Mouse (Mus musculus): ENCODE results near the gene Slc9a2.
"Not testable (repeated sequence)": the region's sequence is repeated elsewhere in the genome, so short reads cannot be mapped to it uniquely, and the experiment has no call there.

Slc9a2 gene

GRCm38 (mm10) chr1:40680067-40680867, at the start of gene Slc9a2:
Gene Slc9a2, plus strand, starts transcription at chr1:40680574.
- DNase-seq, result no peak

DNA sequence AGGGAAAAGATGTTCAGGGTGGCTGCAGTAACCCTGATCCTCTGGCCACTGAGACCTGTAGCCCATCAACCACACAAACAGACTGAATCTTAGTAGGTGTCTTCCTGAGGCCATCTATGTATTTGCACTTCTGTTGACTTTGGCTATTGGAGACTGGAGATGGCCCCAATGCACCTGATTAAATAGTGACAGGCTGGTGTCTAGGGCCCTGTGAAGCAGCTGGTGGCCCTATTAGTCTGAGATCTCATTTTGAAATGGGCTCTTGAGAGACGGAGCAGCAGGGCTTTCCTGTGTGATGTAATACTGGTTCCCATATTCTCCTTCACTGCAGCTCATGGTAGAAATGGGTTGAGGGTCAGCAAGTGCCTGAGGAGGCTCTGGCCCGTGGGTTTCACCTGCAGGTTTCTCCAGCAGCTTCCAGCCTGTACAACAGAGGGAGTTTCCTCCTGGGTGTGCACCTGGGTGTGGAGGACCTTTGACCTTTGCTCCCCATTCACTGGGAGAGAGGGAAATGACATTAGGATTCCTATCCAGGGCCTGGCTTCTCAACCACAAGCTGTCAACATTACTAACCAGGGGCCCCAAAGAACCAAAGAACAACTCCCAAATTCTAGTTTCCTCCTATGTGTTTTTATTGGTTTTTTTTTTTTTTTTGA, 47.8 kb upstream of the Slc9a2 start:
- no peak for DNase-seq

DNA sequence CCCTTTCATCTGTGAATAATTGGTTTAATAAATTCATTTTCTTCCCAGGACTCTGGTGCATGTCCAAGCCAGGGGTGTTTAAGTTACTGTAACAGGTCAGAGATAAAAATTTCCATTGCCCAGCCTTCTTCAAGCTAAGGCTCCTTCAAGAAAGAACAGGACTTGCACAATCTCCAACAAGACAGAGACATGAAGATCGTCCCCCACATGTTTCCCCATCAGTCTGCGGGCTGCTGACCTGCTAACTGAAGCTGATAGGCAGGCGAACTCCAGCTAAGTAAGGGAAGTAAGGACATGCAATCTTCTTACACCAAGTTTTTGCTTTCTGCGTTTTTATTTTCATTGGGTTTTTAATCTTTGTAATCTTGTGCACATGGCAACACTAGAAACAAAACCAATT, 45.8 kb upstream of the Slc9a2 start:
- DNase-seq, result no peak

DNA sequence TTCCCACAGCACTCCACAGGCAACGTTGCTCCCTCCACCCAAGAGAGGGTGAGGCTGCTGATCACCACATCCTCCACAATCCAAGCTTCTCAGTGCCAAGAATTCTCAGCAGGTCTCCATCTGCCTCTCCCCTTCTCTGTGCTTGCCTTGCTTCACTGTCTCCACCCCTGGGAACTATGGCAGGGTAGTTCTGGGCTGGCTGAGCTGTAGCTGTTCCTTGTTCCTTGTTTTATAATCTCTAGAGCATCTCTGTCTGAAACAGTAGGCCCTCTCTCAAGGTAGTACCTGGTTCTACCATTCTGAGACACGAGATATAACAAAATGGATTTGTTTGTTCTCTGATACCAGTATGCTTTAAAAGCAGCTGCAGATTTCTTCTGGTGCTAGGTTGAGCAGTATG, 32.1 kb upstream of the Slc9a2 start:
- no peak for DNase-seq

GRCm38 (mm10) chr1:40650803-40651497, 29.4 kb upstream of the Slc9a2 start:
- DNase-seq, result no peak

GRCm38 (mm10) chr1:40657035-40657434, 23.3 kb upstream of the Slc9a2 start:
- no peak for DNase-seq

DNA sequence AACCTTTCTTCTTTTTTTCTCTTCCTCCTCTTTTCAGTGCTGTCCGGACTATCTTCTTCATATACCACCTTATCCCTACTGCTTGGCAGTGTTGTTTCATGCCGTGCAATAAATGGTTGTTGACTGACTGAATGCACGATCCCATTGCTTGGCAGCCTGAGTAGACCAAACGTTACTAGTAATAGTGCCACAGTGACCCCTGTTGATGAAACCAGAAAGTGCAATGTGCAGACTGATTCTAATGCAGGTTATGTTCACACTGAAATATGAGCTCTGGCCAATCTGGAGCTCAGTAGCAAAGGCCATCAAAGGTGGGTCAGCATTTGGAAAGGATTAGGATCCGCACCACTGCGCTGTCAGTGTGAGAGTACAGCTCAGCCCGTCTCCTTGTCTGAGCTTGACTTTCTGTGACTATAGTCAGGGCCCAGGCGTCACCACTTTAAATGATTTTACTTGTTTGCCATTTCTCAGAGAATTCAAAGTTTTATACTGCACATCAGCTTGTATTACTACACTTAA, 22.3 kb upstream of the Slc9a2 start:
- DNase-seq, result peak; percentile 72

GRCm38 (mm10) chr1:40659017-40659416, 21.4 kb upstream of the Slc9a2 start:
- DNase-seq, result no peak

- no peak for DNase-seq
Observed at GRCm38 (mm10) chr1:40659496-40659895, 20.9 kb upstream of the Slc9a2 start.

GRCm38 (mm10) chr1:40660838-40661237, 19.5 kb upstream of the Slc9a2 start:
- DNase-seq, result no peak

DNA sequence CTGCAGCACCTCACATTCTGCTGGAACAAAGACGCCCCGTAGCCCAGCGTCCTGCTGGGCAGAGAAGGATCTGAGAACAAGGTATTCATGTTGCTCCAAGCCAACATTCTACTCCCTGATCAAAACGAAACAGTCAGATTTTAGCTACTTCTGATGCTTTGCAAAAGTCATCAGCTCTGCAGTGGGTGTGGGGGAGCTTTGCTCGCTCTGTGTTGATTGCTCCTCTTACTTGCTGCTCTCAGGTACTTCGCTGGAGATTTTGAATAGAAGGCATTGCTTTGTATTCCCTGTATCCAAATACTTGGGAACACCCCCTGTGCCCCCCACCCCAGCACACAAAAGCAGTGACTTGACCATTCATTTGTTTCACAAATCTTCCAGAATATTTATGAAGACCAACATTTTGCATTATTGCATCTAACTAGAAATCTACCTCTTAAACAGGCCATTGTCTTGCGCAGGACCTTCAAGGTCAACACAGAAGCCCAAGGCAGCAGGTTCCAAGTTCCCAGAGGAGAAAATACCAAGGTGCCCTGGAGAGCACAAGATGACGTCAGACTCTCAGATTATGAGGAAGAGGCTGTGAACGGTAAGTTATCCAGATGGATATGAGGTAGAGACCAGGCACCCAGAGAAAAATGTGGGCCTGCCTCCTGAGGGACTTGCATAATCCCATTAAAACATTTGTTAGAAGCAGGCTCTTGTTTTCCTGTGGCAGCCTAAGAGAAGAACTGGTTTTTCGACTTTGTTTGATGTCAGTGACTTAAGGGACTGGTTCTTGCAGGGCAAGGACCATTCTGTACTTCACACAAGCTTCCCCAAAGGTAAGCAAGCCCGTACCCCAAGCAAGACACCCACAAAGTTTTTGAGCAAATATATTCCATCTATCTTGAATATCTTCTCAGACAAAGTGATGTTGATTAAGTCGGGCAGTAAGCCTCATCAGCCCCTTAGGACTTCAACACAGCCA, 14.7 kb upstream of the Slc9a2 start:
- DNase-seq, result no peak

DNA sequence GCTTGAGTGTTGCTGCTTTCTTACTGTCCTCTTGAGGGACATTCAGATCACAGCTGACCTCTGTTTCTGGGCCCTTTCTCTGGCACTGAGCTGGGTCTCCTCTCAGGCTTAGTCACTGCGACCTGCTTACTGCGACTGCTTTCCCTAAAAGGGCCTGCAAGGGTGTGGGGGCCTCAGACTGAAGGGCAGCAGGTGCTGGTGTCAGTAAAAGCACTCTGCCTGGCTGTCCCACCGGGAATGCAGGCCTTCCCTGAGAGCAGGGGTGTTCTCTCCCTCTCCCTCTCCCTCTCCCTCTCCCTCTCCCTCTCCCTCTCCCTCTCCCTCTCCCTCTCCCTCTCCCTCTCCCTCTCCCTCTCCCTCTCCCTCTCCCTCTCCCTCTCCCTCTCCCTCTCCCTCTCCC, 12.9 kb upstream of the Slc9a2 start:
- DNase-seq, result not testable (repeated sequence)

- no peak for DNase-seq
Observed at GRCm38 (mm10) chr1:40670025-40670424, 10.3 kb upstream of the Slc9a2 start.

DNA sequence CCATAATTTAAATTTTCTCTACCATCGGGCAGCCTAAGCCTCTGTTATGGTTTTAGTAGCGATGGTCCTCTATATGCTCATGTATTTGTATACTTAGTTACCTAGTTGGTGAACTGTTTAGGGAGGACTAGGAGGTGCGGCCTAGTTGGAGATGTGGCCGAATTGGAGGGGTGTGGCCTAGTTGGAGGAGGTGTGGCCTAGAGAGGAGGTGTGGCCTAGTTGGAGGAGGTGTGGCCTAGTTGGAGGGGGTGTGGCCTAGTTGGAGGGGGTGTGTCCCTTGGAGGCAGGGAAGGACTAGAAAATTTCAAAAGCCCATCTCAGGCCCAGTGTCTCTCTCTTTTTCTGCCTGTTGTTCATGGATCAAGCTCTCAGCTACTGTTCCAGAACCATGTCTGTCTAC, 8.9 kb upstream of the Slc9a2 start:
- DNase-seq, result no peak

DNA sequence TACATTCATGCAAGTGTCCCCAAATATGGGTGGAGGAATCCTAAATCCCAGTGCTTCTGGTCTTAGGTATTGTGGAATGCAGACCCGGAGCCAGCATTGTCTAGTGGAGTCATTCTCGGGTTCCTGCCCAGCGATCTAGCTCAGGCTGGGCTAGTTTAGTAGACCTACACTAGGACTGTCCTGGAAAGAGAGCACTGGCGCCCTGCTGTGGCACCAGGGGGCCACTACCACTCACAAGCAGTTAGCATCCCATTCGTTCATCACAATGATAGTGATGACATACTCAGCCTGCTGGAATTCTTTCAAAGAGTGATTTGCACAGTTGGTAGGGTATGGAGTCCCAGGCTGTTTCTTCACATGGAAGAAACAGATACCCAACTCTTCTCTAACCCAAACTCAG, 3.1 kb upstream of the Slc9a2 start:
- DNase-seq, result no peak

GRCm38 (mm10) chr1:40680868-40681698, 709 bp downstream of the Slc9a2 start:
- DNase-seq, result peak; percentile 34

GRCm38 (mm10) chr1:40681699-40682510, 1.5 kb downstream of the Slc9a2 start:
- DNase-seq, result peak; percentile 20

GRCm38 (mm10) chr1:40694296-40694695, 13.9 kb downstream of the Slc9a2 start:
- no peak for DNase-seq

DNA sequence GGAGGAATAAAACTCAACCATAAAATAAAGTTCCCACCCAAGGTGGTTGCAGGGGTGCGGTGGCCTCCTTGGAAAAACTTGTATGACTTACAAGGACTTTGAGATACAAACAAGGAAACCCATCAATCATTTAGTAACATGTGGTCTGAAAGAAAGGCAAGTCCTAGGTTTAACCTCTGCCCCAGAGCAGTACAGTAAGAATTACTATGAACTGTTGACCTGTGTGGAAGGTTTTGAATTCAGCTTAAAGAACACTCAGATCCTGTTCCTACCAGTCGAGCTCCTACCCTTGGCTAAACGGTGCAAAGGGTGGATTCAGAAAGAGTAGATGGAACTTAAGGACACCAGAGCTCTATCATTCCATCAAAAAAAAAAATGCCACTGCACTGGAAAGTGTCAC, 16.1 kb downstream of the Slc9a2 start:
- DNase-seq, result no peak

GRCm38 (mm10) chr1:40705099-40705498, 24.7 kb downstream of the Slc9a2 start:
- no peak for DNase-seq

DNA sequence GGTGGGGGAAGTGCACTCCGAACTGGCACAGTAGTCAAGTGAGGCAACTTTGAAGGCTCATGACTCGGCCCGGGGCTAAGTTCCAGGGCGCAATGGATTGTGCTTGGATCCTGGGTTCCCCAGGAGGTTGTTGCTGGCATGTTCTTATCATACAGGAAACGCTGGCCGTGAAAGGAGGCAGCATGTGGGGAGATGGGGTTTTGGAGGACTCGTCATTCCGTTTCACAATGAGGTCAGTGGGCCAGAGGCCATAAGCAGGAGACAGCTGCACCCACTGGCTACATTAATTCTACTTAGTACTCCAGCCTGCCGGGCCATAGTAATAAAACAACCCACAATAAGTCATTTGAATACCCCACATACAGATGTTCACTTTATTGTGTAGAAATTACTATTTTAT, 34.6 kb downstream of the Slc9a2 start:
- no peak for DNase-seq
